Mouse (Mus musculus) liver, postnatal 0 days (tissue): Measurements from ENCODE around the gene Ube2l6.

ENCODE experiments used
- CTCF ChIP-seq: sonication (generic); IDR thresholded peaks from 2 replicates; pipeline ENCODE4 v1.5.1; 2016; ENCODE audit warnings: antibody characterized with exemption, low read depth
- EP300 ChIP-seq: IDR thresholded peaks from 2 replicates; pipeline ENCODE4 v1.6.1; 2016; ENCODE audit warnings: antibody characterized with exemption, low read depth, mild to moderate bottlenecking

GRCm38 (mm10) chr2:84819861-84820260, 21.2 kb downstream of the Ube2l6 start:
- TF ChIP-seq CTCF: no peak
- no peak for TF ChIP-seq EP300
